Mouse (Mus musculus): Measurements from ENCODE around the gene Cnot2.

Gene Cnot2

DNA sequence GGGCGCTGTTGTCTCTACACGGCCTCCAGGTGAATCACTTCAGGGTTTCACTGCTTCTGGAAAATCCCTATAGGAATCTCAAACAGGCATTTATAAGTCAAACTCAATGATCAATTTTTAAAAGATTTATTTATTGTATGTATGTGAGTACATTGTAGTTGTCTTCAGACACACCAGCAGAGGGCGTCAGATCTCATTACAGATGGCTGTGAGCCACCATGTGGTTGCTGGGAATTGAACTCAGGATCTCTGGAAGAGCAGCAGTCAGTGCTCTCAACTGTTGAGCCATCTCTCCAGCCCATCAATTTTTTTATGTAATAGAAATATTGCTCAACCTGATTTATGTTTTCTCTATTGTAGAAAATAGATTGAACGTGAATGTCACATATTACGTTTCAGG is 100.3 kb downstream of the Cnot2 start:
- no peak for DNase-seq (ENCODE audit: low spot score in 2 of 2)

GRCm38 (mm10) chr10:116476559-116476958 is 104.8 kb downstream of the Cnot2 start:
- DNase-seq (ENCODE audit: low spot score in 2 of 2), result peak in 1 of 2 experiments; percentile 16

DNA sequence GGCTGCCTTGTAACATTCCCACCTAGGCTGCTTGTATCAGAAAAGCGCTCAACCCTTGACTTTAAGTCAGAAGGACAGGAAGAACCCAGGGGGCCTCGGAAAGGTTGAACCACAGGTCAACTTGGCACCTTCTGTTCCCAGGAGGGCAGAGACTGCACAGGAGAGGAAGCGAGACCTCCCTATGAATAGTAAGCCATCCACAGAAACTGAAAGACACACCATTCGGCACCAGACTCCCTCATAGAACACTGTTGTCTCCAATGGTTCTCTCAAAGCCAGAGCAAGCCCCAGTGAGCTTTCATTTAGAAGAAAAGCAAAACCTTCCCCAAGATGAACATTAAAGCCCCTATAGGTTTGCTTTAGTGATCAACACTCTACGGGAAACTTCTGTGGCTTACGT is 105.6 kb downstream of the Cnot2 start:
- peak in 1 of 2 experiments; percentile 26 for DNase-seq (ENCODE audit: low spot score in 2 of 2)

- peak; percentile 69 to 77 for DNase-seq (ENCODE audit: low spot score in 2 of 2)
These were observed 107.4 kb downstream of the Cnot2 start, which contains the start of gene Kcnmb4 for GRCm38 (mm10) chr10:116473759-116474549. Gene Kcnmb4 (minus strand): TSS chr10:116473878.

DNA sequence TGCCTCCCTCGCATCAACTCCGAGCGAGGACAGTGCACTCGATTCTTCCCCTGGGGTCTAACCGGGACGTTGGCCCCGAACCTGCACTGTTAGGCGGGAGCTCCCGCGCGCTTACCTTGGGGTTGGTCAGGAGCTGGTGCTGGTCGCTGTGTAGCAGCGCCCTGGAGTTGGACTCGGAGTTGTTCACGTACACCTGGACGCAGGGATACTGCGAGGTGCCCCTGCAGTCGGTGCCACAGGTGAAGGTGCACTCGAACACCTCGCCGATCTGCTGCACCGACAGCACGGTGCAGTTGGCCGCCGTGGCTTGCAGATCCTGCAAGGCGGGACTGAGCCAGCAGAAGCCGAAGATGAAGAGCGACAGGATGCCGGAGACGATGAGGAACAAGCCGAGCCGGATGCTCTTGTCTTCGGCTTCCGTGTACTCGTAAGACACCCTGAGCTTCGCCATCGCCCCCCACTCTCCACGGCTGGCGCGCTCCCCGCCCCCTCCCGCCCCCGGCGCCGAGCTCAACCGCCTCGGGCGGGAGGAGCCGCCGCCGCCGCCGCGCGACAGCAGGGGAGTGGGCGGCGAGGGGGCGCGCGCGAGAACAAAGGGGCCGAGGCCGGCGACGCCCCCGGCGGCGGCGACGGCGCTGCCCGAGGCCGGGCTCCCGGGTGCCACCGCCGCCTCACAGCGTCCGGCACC is 108.1 kb downstream of the Cnot2 start:
- peak; percentile 68 to 82 for DNase-seq (ENCODE audit: low spot score in 2 of 2)

- no peak for DNase-seq (ENCODE audit: low spot score in 2 of 2)
These were observed 108.7 kb downstream of the Cnot2 start for GRCm38 (mm10) chr10:116472579-116472978.

DNA sequence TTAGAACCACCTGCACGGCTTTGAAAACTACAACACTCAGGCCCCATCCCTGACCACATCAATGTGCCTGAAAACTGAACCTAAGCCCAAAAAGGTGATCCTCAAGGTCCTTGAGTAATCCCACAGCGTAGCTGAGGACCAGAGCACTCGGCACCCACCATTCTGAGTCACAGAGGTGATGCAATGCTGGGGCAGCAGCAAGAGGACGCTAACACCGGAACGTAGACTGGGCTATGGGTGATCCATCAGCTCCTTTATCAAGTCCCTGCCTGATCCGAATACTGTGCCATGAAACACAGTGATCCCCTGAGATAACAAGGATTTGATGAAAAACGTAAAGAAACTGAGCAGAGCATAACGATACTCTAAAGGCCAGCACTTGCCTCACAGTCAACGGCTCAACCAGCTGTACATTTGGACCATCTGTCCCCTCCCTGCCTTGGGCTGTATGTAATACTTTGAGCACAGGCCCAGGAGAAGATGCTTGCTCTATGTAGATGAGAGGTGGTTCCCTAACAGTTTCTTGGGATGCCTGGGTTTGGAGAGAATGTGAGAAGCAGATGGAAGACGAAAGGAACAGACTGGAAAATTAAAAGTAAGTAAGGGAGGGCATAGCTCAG is 110.9 kb downstream of the Cnot2 start:
- DNase-seq (ENCODE audit: low spot score in 2 of 2), result no peak

DNA sequence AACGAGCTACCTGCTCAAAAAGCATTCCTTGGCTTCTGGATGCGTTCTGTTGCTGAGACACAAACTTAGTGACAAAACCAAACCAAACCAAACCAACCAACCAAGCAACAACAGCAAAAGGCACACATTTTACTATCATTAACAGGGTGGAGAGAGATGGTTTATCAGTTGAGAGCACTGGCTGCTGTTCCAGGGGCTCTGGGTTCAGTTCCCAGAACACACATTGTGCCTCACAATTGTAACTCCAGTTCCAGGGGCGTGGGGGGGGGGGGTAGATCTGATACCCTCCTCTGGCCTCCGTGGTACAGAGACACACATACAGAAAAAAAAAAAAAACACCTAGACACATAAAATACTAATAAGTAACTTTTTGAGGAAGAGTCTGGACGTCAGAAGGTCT is 113.2 kb downstream of the Cnot2 start:
- no peak for DNase-seq (ENCODE audit: low spot score in 2 of 2)

- DNase-seq (ENCODE audit: low spot score in 2 of 2), result peak; percentile 12 to 22
These were observed 117.5 kb downstream of the Cnot2 start for GRCm38 (mm10) chr10:116463753-116464345.

DNA sequence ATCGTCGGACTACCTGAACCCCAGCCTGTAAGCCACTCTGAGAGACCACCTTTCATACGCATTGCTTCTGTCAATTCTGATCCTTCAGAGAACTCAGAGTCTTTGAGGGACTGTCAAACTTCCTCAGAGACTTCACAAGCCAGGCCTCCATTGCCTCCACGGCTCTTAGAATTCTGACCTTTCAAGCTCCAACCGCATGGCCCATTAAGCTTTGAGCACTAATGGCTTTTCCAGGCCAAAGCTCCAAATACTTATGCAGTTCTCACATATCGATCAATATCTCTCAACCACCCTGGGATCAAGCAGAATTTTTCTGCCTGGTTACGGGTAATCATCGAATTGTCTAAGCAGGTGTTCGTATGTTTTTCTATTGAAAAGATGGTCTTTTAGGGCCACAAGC is 119.9 kb downstream of the Cnot2 start:
- peak; percentile 10 to 14 for DNase-seq (ENCODE audit: low spot score in 2 of 2)

- DNase-seq (ENCODE audit: low spot score in 2 of 2), result peak in 1 of 2 experiments; percentile 46
These were observed 122.5 kb downstream of the Cnot2 start for GRCm38 (mm10) chr10:116458786-116459185.

- DNase-seq (ENCODE audit: low spot score in 2 of 2), result peak in 1 of 2 experiments; percentile 11
These were observed 128.5 kb downstream of the Cnot2 start for GRCm38 (mm10) chr10:116452771-116453170.

DNA sequence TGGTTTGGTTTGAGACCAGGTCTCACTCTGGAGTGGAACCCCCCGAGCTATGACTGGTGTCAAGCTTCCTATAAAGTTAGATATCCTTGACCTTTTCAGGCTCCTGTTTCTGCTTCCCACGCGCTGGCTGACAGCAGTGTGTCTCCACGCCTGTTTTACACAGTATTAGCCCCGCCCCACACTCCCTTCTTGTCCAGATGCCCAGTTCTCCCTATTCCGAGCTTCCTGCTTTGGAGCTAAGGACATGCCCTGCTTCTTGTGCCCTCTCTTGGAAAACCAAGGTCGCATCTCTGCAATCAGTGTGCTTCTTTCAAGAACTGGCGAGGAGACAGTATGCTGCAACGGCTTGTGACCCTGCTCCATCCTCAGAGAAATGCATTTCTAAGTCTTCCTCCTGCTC is 130.7 kb downstream of the Cnot2 start:
- DNase-seq (ENCODE audit: low spot score in 2 of 2), result peak in 1 of 2 experiments; percentile 18

- DNase-seq (ENCODE audit: low spot score in 2 of 2), result peak in 1 of 2 experiments; percentile 17
These were observed 133.1 kb downstream of the Cnot2 start for GRCm38 (mm10) chr10:116448166-116448565.

DNA sequence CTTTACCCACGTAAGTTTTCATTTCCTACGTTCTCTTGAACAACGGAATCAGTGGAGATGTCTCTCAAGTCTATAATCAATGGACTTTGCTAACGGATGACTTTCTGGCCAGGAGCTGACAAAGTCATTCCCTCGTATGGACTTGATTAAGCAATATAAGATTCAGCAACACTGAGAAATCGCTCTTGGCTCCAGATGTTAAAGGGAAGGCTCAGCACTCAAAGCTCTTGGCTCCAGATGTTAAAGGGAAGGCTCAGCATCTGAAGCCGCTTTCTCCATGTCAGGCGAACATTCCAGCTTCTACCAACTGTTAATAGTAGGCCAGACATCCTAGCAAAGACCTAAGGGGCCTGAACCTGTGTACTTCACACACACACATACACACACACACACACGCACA is 134.1 kb downstream of the Cnot2 start:
- peak in 1 of 2 experiments; percentile 13 for DNase-seq (ENCODE audit: low spot score in 2 of 2)

DNA sequence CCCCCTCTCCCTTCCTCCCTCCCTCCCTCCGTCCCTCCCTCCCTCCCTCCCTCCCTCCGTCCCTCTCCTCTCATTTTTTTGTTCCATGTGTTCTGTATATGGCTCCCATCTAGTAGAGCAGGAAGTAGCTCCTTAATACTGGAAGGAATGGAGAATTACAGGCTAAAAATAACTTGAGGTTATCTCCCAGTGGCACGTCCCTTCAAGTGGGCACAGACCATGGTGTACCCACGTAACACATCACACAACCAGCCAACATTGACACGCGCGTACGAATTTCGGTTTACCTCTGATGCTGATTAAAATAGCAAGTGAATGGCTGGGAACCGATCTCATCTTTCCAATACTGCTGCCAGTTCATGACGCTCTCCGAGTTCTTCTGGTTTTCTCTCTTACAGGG is 135.3 kb downstream of the Cnot2 start:
- peak in 1 of 2 experiments; percentile 12 for DNase-seq (ENCODE audit: low spot score in 2 of 2)

- DNase-seq (ENCODE audit: low spot score in 2 of 2), result peak in 1 of 2 experiments; percentile 9
These were observed 136.5 kb downstream of the Cnot2 start for GRCm38 (mm10) chr10:116444826-116445225.

GRCm38 (mm10) chr10:116444371-116444770 is 136.9 kb downstream of the Cnot2 start:
- peak in 1 of 2 experiments; percentile 18 for DNase-seq (ENCODE audit: low spot score in 2 of 2)

DNA sequence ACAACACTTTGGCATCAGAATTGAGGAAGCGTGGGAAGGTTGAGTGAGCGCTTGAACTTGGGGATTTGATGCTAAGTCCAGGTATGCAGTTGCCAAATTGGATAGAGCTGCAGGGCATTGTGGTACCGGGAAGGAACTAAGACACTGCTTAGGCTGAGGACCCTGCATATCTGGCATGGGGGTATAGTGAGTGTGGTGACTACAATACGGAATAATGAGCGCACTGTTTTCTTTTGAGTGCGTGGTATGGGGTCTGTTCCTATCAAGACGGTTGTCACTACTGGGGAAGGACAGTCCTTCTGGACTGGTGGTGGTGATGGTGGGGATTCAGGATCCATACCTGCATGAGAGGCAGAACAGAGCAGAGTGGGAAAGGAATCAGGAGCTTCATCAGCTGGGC is 140.4 kb downstream of the Cnot2 start:
- DNase-seq (ENCODE audit: low spot score in 2 of 2), result peak in 1 of 2 experiments; percentile 6

GRCm38 (mm10) chr10:116440088-116440487 is 141.2 kb downstream of the Cnot2 start:
- DNase-seq (ENCODE audit: low spot score in 2 of 2), result peak in 1 of 2 experiments; percentile 24

GRCm38 (mm10) chr10:116435455-116435854 is 145.9 kb downstream of the Cnot2 start:
- DNase-seq (ENCODE audit: low spot score in 2 of 2), result peak in 1 of 2 experiments; percentile 61

Measured in right cerebral cortex, postnatal 10 days (tissue).